Mouse (Mus musculus) bone marrow macrophage, adult 2 months (primary cell): ENCODE measurements around the gene Casc3.

Experiments
- CTCF ChIP-seq: IDR thresholded peaks from 2 replicates; pipeline ENCODE4 v1.5.1; 2012; ENCODE audit warnings: low read depth, mild to moderate bottlenecking, low read length, moderate library complexity
- POLR2A ChIP-seq: IDR thresholded peaks from 2 replicates; pipeline ENCODE4 v1.6.1; 2012; ENCODE audit warnings: mild to moderate bottlenecking, low read depth, low read length, borderline replicate concordance

- no peak for TF ChIP-seq CTCF
- no peak for TF ChIP-seq POLR2A
These were observed 19.5 kb upstream of the Casc3 start for GRCm38 (mm10) chr11:98785214-98785613.
